Mouse (Mus musculus) NIH3T3 (cell line): ENCODE results near the gene Nfkbid.

Experiments used
- DNase-seq: peaks from one replicate; pipeline ENCODE4 v3.0.0-alpha.2; 2012; ENCODE audit warnings: low read depth

Nfkbid gene

GRCm38 (mm10) chr7:30429327-30429726 lies 7.8 kb downstream of the Nfkbid start:
- DNase-seq, result no peak

GRCm38 (mm10) chr7:30430191-30430590 lies 8.7 kb downstream of the Nfkbid start:
- DNase-seq, result peak; percentile 93

DNA sequence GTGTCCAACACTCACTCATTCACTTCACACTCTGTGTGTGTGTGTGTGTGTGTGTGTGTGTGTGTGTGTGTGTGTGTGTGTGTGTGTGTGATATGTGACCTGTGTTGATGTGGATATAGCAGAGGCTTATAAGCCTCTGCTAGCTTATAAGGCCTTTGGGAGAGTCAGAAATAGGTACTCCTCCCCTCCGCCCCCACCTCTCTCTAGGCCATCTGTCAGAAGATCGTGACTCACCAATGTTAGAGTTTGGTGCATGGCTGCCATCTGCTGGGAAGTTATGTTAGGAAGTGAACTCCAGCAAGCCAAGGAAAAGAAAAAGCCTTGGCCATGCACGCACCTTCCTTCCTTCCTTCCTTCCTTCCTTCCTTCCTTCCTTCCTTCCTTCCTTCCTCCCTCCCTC lies 10.3 kb downstream of the Nfkbid start:
- peak; percentile 93 for DNase-seq

DNA sequence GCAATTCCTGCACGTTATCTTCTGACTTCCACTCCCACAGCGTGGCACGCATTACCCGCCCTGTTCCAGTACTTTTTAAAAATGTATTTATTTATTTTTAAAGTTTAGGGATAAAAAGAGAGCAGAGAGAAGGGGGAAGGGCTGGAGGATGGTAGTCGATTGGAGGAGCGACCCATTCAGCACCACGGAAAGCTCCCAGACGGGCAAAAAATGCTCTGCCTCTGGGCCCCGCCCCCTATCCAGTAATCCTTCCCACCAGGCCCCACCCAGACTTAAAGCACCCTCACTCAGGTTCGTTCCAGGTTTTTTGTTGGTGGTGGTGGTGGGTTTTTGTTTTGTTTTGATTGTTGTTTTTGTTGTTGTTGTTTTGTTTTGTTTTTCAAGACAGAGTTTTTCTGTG lies 12.7 kb downstream of the Nfkbid start:
- peak; percentile 79 for DNase-seq

- DNase-seq, result no peak
Measured at GRCm38 (mm10) chr7:30434701-30435100, 13.2 kb downstream of the Nfkbid start.

- no peak for DNase-seq
Measured at GRCm38 (mm10) chr7:30435156-30435555, 13.6 kb downstream of the Nfkbid start.

GRCm38 (mm10) chr7:30436879-30437278 lies 15.3 kb downstream of the Nfkbid start:
- DNase-seq, result no peak

DNA sequence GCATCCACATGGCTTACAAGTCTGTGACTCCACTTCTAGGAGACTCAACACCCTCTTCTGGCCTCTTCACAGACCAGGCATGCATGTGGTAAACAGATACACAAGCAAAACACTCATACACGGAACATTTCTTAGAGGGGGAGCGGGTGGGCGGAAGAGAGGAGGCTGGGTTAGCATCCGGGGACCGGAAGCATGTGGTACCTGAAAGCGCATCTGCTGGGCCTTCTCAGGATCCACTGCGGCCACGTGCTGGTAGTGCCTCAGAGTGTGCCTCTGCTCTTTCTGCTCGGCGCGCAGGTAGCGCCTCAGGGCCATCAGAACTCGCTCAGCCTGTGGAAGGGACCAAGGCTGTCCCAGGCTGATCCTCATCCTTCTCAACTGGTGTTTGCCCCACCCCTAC lies 18.2 kb downstream of the Nfkbid start:
- no peak for DNase-seq

GRCm38 (mm10) chr7:30440697-30441096 lies 19.2 kb downstream of the Nfkbid start:
- DNase-seq, result peak; percentile 66

DNA sequence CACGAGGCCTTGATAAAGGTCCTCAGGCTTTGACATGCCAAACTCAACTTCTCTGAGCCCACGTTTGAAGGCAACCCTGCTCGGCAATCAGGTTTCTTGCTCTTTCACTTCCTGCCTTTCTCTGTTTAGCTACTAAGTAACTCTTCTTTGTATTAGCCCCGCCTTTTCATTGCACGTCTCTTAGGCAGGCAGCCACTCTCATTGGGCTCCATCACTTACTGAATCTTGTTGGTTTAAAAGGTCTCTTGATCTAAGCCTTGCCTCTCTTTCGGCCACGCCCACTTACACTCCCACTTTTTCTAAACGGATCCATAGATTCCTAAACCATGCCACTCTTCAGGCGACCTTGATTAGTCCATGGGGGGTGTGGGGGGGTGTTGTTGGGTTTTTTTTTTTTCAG lies 22.2 kb downstream of the Nfkbid start:
- no peak for DNase-seq

DNA sequence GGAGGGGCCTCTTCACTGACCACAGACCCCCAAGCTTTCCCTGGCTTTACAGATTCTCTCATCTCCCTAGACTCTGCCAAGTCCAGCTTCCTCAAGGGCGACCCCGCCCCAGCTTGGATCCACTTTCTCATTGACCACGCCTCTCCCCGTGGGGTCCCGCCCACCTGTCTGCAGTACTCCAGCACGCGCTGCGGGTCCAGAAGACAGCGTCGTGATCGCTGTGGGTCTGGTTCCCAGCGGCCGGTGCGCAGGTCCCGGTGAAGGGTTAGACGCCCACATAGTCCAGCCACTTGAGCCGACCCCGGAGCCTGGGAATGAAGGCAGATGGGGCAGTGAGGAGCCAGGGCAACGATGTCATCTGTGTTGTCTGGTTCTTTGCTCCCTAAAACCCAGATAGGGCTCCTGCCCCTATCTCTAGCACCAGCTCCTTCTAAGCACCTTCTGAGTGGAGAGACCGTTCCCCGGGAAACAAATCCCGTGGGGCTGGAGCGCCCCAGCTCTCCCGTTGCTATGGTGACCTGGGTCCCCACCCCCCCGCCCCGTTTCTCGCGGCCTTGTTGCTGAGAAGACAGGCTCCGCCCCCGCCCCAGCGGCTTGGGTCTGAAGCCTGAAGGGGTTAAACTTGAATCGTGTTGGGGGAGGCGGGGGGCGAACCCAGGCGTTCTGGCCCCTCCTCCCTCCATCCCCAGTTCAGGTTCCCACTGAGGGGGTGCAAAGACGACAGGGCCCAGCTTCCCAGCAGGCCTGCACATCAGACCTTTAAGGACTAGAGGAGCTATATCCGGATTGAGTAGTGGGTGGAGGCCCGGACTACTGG lies 22.8 kb downstream of the Nfkbid start:
- DNase-seq, result no peak

- DNase-seq, result no peak
Measured at GRCm38 (mm10) chr7:30444971-30445751, 23.6 kb downstream of the Nfkbid start, which contains the start of gene Aplp1. TSS of gene Aplp1 (minus strand) at chr7:30445535.

DNA sequence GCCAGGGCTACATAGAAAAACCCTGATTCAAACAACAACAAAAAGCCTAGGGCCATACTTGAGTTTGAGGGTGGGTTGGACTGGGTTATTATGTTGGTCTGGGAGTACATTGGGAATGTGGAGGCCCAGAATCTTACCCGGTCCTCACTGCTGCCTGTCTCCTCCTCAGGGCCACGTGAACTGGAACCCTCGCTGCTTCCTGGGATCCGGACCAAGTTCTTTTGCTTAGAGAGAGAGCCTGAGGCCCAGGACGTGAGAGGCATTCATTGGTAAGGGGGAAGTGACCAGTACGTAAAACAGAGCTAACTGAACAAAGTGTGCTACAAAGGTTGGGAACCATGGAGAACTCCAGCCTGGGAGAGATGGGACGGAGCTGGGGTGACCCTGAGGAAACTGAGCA lies 28.7 kb downstream of the Nfkbid start:
- no peak for DNase-seq

DNA sequence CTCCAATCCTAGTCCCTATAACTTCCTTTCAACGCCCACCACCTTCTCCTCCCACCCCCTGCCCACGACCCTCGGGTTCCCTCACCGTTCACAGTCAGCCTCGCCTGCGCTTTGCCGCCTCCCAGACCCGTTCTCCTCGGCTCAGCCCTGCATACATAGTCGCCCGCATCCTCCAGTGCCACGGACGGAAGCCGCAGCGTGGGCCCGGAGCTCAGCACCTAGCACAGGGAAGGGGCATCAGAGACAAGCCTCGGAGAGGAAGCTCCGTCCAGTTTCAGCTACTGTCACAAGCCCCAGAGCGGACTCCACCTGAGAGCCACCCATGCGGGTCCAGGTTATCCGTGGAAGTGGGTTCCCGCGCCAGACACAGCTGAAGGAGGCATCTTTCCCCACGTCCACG lies 31.8 kb downstream of the Nfkbid start:
- no peak for DNase-seq

- DNase-seq, result no peak
Measured at GRCm38 (mm10) chr7:30453766-30454165, 32.2 kb downstream of the Nfkbid start.

- no peak for DNase-seq
Measured at GRCm38 (mm10) chr7:30454259-30454658, 32.7 kb downstream of the Nfkbid start.

DNA sequence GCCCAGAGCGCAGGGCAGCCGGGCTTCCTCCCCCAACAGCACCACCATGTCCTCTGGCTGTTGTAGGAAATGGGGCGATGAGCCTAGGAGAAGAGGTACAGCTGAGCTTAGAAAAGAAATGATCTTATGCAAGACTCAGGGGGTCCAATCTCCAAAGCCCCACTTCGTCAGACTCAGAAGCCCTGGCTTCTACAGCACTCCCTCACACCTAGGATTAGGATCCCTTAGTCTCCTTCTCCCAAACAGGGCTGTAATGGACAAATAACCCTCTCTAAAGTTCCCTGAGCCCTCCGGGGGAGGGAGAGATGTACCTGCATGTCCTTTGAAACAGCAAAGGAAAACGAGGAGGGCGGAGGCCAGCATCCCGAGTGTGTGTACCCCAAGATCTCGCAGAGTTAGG lies 35.0 kb downstream of the Nfkbid start:
- no peak for DNase-seq

DNA sequence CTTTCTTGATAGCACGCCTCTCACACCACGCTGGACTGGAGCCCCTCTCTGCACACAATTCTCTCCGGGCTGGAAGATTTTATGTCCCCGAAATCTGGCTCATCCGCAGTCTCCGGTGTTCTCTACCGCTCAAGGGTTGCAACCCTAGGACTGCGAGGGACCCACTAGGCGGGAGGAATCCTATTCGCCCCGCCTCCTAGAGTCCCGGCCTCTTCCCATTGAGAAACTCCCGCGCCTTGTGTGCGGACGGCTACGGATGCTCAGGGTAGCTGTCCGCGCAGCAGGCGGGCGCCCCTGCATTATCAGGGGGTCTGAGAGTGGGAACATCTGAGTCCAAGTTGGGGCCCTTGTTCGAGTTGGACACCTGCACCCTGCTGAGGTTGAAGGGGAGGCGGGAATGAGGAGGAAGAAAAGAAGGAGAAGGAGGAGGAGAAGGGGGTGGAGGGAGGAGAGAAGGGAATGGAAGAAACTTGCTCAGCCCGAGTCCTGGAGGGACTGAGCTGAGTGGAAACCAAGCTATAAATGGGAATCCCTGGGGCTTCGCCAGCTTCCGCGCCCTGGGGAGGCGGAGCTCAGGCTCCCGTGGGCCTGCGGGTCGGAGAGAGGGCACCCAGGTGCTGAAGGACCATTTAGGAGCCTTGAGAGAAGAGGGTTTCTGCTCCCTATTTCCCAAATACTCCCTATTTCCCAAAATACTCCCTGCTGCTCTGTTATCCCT lies 35.5 kb downstream of the Nfkbid start:
- no peak for DNase-seq

GRCm38 (mm10) chr7:30457629-30458330 lies 36.2 kb downstream of the Nfkbid start, which contains the start of the genes Kirrel2 and Nphs1:
TSS of gene Kirrel2 (minus strand) at chr7:30457690.
TSS of gene Nphs1 (plus strand) at chr7:30458315.
- DNase-seq, result no peak

DNA sequence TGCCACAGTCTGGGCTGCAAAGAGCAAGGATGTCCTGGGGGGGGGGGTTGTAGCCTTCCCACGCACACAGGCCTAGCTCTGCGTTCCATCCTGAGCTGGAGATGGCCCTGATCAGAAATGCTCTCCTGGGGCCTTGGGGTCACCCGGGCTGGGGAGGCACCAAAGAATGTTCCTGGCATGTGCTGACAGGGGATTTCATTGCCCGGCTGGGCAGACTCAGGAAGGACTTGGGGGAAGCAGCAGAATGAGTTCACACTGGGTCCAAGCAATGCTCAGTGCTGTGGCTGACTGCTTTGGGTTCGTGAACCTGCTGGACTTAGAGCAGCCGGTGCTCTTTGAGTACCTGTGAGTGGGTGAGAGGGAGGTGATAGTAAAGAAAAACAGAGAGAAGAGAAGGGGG lies 38.0 kb downstream of the Nfkbid start:
- no peak for DNase-seq

GRCm38 (mm10) chr7:30463568-30463967 lies 42.0 kb downstream of the Nfkbid start:
- DNase-seq, result no peak

GRCm38 (mm10) chr7:30463996-30464395 lies 42.5 kb downstream of the Nfkbid start:
- DNase-seq, result no peak
